In genomic region chr14:40931115-40931829, GRCm38 (mm10) we compare ENCODE assay signal across 10 mouse cellular contexts. TPM values are rescaled to one million over a fixed set of nuclear protein-coding genes. Genes with fewer than 3 reads are reported as not detected.
DNase-seq lines count a peak whose midpoint lies in the region; ATAC-seq and TF ChIP-seq lines count a peak whose summit lies in the region.
"Had no signal": no experiment of that assay in that cellular context is flagged by ENCODE, and none has a peak within 500 bp of the region (broad histone marks: within the 10 kb centered on the region; RNA-seq: fewer than 3 reads in every experiment).

No protein-coding gene starts in this region.

- TF ChIP-seq POLR2A in bone marrow, adult 2 months (IDR thresholded peaks at IDR 0.05; ENCODE audit: borderline replicate concordance, control insufficient read depth, low read depth, low read length): no peak

- H3K9ac ChIP-seq in heart, embryonic 13.5 days: no peak overlapping the region
- no peak overlapping the region for H3K9ac ChIP-seq in liver, embryonic 15.5 days
- H3K9ac ChIP-seq: embryonic facial prominence, embryonic 12.5 days had no signal

- TF ChIP-seq CTCF in bone marrow, adult 2 months (IDR thresholded peaks at IDR 0.05; ENCODE audit: control insufficient read depth, insufficient read depth, low read length): no peak

- 0 out of 2 replicates have a peak, but pooled peaks cover 7% of the 10 kb centered on the region for H3K36me3 ChIP-seq in heart, embryonic 13.5 days
- H3K36me3 ChIP-seq in liver, embryonic 15.5 days (replicated peaks): no peaks in the 10 kb centered on the region; the same call in 1 of the 2 replicates
- H3K36me3 ChIP-seq: embryonic facial prominence, embryonic 12.5 days had no signal

- no peak for ATAC-seq in heart, embryonic 13.5 days (ENCODE audit: extremely low read depth, insufficient number of reproducible peaks, low FRiP score, low TSS enrichment)
- ATAC-seq in liver, embryonic 15.5 days (ENCODE audit: insufficient read depth): peak; percentile 32; the same call in 1 of the 2 replicates

- H3K9me3 ChIP-seq in heart, embryonic 13.5 days: no peaks in the 10 kb centered on the region
- H3K9me3 ChIP-seq in liver, embryonic 15.5 days (replicated peaks): no peaks in the 10 kb centered on the region
- H3K9me3 ChIP-seq: embryonic facial prominence, embryonic 12.5 days had no signal

- DNase-seq in heart, postnatal 4 days: no peak
- DNase-seq in kidney, adult 11 months: peak; percentile 73
- DNase-seq in c-Kit-positive CD71-positive TER-119-positive erythroid progenitor cells, embryonic 14.5 days (ENCODE audit: low spot score): no peak
- DNase-seq in left cerebral cortex, postnatal 14 days (ENCODE audit: low spot score in 2 of 2): no peak
- no peak for DNase-seq in frontal cortex, postnatal 36 days (ENCODE audit: low spot score in 2 of 2)
- DNase-seq: retina, postnatal 1 day had no signal

- H3K4me3 ChIP-seq in heart, embryonic 13.5 days: no peak overlapping the region
- H3K4me3 ChIP-seq in bone marrow, adult 2 months (replicated peaks; ENCODE audit: control insufficient read depth, low read depth, low read length): no peak overlapping the region
- H3K4me3 ChIP-seq in liver, embryonic 15.5 days (replicated peaks): no peak overlapping the region
- H3K4me3 ChIP-seq: embryonic facial prominence, embryonic 12.5 days had no signal

- H3K4me1 ChIP-seq in heart, embryonic 13.5 days: peaks cover 80% of the 10 kb centered on the region
- H3K4me1 ChIP-seq in bone marrow, adult 2 months (ENCODE audit: control insufficient read depth, insufficient read depth, low read length): peaks cover 30% of the 10 kb centered on the region
- H3K4me1 ChIP-seq in liver, embryonic 15.5 days (replicated peaks): peaks cover 95% of the 10 kb centered on the region

- no peaks in the 10 kb centered on the region for H3K27me3 ChIP-seq in heart, embryonic 13.5 days (replicated peaks)
- H3K27me3 ChIP-seq in liver, embryonic 15.5 days: no peaks in the 10 kb centered on the region
- H3K27me3 ChIP-seq: embryonic facial prominence, embryonic 12.5 days had no signal

- WGBS in heart, embryonic 13.5 days: 53% methylated on average over 3 of the region's 3 CpGs
- WGBS in bone marrow, adult 2 months: 23% methylated on average over 3 of the region's 3 CpGs
- 43% methylated on average over 3 of the region's 3 CpGs for WGBS in liver, embryonic 15.5 days (ENCODE audit: insufficient replicate concordance)

- peak overlapping the region; percentile 13 for H3K27ac ChIP-seq in heart, embryonic 13.5 days (replicated peaks)
- H3K27ac ChIP-seq in bone marrow, adult 2 months (ENCODE audit: control insufficient read depth, insufficient read depth, low read depth, low read length, poor library complexity): peak overlapping the region; percentile 16; the same call in 1 of the 2 replicates
- peak overlapping the region; percentile 65 for H3K27ac ChIP-seq in liver, embryonic 15.5 days (replicated peaks)
- H3K27ac ChIP-seq: embryonic facial prominence, embryonic 12.5 days had no signal

- H3K4me2 ChIP-seq in heart, embryonic 13.5 days: no peak overlapping the region
- H3K4me2 ChIP-seq in liver, embryonic 15.5 days: peak overlapping the region; percentile 12
- H3K4me2 ChIP-seq: embryonic facial prominence, embryonic 12.5 days had no signal

- intact Hi-C loops in left cerebral cortex, postnatal 14 days (cut with DNase I): no loop called here

RNA-seq across cellular contexts. Expression of gene Tspan14, which starts 35.3 kb away (rescaled TPM):
- 40.8 and 42.0 TPM in 2 replicates for polyA plus RNA-seq in heart, embryonic 13.5 days (2015; fragmentation: Nextera tagmentation; extraction: Ambion mirVana)
- 10 to 100 TPM; 25.9 to 28.6 TPM for total RNA-seq in heart, postnatal 4 days (2021)
- polyA plus RNA-seq in bone marrow, adult 2 months (2011; ENCODE audit: insufficient read depth, insufficient read length, low replicate concordance, missing spikeins): 23.3 and 41.2 TPM in 2 replicates
- 28.8 and 34.6 TPM in 2 replicates for polyA plus RNA-seq in liver, embryonic 15.5 days (2015; fragmentation: Nextera tagmentation; extraction: Ambion mirVana)
- total RNA-seq in left cerebral cortex, postnatal 14 days (2021): 10 to 100 TPM; 57.8 to 70.3 TPM

RNA-seq across cellular contexts. Expression of gene Sh2d4b, which starts 38.2 kb away (rescaled TPM):
- 0.48 and 0.67 TPM in 2 replicates for polyA plus RNA-seq in heart, embryonic 13.5 days (2015; fragmentation: Nextera tagmentation; extraction: Ambion mirVana)
- 1 to 10 TPM; 1.5 to 1.6 TPM for total RNA-seq in heart, postnatal 4 days (2021)
- 3.5 and 6.5 TPM in 2 replicates for polyA plus RNA-seq in bone marrow, adult 2 months (2011; ENCODE audit: insufficient read depth, insufficient read length, low replicate concordance, missing spikeins)
- polyA plus RNA-seq in liver, embryonic 15.5 days (2015; fragmentation: Nextera tagmentation; extraction: Ambion mirVana): 0.03 and 0.10 TPM in 2 replicates
- total RNA-seq in left cerebral cortex, postnatal 14 days (2021): 1 to 10 TPM; 2.4 to 3.7 TPM

Comparison
In these comparisons a context has a peak if more than half of its experiments do, and no peak if none do; other contexts are left out.
1. H3K27ac ChIP-seq: peak in every context shown above with its lines; median percentile 65 in liver, embryonic 15.5 days; 16 in bone marrow, adult 2 months; 13 in heart, embryonic 13.5 days.